Mouse (Mus musculus): Measurements from ENCODE around the gene 4930402F06Rik. TPM values are rescaled to one million over a fixed set of nuclear protein-coding genes. Genes with fewer than 3 reads are reported as not detected.

Gene 4930402F06Rik
- polyA plus RNA-seq, 1 experiment = not detected

DNA sequence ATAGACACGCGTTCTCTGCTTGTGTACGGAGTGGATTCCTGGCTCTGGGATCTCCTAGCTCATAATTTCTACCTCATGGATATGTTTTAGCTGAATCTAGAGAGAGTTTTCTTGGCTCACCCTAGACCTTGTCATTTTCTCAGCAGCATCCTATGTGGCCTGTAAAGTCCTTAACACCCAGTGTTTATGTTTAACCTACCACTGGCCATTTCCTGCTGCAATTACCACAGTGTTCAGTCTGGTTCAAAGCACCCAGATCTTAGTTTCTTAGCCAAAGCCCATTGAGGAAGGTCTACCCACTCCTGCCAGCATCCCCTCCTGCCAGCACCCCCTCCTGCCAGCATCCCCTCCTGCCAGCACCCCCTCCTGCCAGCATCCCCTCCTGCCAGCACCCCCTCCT is 15.8 kb upstream of the 4930402F06Rik start:
- DNase-seq (ENCODE audit: low read depth) = no peak
- TF ChIP-seq CTCF (IDR thresholded peaks at IDR 0.05; ENCODE audit: borderline replicate concordance, extremely low read depth, insufficient read depth, insufficient read length) (no peak), POLR2A (IDR thresholded peaks at IDR 0.05; ENCODE audit: borderline replicate concordance, extremely low read depth, insufficient read depth, insufficient read length, poor library complexity, severe bottlenecking) (no peak)

DNA sequence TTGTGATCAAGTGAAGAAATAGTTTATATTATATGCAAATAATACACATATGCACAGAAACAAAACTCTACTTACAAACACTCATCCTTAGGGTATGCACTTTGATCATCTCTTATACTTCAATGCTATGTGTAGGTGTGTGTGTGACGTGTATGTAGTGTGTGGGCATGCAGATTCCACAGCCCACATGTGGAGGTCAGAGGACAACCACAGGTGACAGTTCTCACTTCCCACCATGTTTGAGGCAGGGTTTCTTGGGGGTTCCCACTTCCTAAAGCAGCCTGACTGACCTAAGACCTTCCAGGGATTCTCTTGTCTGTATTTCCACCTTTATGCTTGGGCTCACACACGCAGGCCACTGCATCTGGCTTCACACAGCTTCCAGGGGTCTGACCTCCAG is 15.3 kb upstream of the 4930402F06Rik start:
- no peak for DNase-seq (ENCODE audit: low read depth)

DNA sequence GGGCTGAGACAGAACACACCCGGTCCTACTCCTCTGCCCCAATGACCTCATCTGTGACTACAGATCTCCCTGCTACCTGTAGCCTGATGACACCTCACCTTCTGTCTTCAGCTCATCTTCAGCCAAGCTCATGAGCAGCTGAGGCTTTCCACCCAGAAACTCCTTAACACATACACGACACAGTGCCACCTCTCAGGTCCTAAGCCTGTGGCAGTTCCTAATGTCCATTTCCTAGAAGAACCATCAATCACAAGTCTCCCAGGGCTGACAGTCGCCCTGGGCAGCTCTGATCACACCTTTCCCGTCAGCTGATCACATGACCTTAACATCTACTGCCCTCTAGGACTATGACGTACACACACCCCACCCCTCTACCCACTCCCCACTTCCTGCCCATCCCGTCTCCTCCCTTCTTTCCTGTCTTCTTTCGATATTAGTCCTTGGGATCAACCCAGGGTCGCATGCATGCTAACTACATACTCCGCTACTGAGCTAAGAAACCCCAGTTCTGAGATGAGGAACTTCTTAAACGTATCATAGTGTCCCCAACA is 14.7 kb upstream of the 4930402F06Rik start:
- TF ChIP-seq CTCF (IDR thresholded peaks at IDR 0.05; ENCODE audit: borderline replicate concordance, extremely low read depth, insufficient read depth, insufficient read length) (no peak), POLR2A (IDR thresholded peaks at IDR 0.05; ENCODE audit: borderline replicate concordance, extremely low read depth, insufficient read depth, insufficient read length, poor library complexity, severe bottlenecking) (no peak)
- DNase-seq (ENCODE audit: low read depth) = no peak

More for the DNA sequence above, 15.3 kb upstream of the 4930402F06Rik start:
- no peak for TF ChIP-seq CTCF (IDR thresholded peaks at IDR 0.05; ENCODE audit: borderline replicate concordance, extremely low read depth, insufficient read depth, insufficient read length)
- TF ChIP-seq POLR2A (IDR thresholded peaks at IDR 0.05; ENCODE audit: borderline replicate concordance, extremely low read depth, insufficient read depth, insufficient read length, poor library complexity, severe bottlenecking) = no peak

DNA sequence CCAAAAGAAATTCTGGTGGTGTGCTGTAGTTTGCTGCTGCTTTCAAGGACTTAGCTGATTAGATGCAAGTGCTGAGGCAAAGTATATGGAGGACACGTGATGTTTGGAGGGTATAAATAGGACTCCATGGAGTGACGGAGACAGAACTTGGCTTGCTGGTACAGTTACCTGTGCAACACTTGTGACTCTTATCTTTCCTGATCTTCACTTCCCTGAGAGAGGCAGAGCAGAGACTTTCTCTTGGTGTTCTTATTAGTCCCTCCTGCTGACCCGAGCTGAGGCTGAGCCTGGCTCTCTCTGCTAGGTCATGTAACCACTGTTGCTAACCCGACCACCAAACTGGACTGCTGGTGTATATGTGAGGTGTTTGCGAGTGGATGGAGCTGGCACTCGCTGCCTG is 12.5 kb upstream of the 4930402F06Rik start:
- no peak for DNase-seq (ENCODE audit: low read depth)
- TF ChIP-seq CTCF (IDR thresholded peaks at IDR 0.05; ENCODE audit: borderline replicate concordance, extremely low read depth, insufficient read depth, insufficient read length) (no peak), POLR2A (IDR thresholded peaks at IDR 0.05; ENCODE audit: borderline replicate concordance, extremely low read depth, insufficient read depth, insufficient read length, poor library complexity, severe bottlenecking) (no peak)

DNA sequence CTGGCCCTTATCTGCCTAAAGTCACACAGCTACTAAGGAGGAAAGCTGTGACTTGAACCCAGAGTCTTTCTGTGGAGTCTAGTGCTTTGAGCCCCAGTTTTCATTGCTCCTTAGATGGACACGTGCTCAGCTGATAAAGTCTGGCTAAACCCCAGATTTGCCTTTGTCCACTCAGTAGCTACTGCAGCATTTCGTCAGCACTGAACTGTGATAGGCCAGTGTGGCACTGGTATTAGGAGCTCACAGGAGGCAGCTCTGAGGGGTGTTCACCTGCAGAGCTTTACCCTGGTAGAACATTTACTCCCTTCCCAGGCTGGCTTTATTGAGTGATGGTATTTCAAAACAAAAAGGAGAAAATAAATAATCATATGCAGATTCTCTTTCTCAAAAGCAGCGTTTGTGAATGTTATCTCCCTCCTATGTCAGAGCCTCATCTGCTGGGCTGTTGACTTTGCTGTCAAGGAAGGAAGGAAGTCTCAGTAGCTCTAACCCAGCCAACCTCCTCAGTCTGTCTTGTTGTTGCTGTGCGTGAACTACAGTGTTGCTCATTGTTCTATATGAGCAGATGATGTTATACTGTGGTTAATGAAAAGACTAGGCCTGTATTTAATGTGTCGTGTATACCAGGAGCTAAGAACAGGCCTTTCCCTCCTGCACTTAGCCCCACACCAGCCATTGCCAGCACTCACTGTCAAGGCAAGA is 11.6 kb upstream of the 4930402F06Rik start:
- TF ChIP-seq POLR2A (IDR thresholded peaks at IDR 0.05; ENCODE audit: borderline replicate concordance, extremely low read depth, insufficient read depth, insufficient read length, poor library complexity, severe bottlenecking) = no peak
- TF ChIP-seq CTCF (IDR thresholded peaks at IDR 0.05; ENCODE audit: borderline replicate concordance, extremely low read depth, insufficient read depth, insufficient read length) = no peak
- no peak for DNase-seq (ENCODE audit: low read depth)

DNA sequence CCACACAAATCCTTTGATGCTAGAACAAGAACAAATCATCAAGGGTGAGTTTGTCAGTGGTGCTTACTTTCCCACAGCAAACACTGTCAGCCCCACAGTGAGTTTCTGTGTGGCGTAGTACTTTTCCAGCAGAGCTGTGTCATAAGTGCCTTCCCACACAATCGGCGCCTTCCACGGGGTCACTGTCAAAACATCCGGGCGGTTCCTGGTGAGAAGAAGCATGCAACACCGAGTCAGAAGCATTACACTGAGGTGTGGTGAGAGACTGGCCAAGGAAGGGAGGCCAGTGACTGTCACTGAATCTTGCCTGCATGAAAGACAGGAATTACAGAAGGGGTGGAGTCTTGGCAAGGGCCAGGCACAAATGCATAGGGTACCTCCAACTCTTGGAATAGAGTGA is 10.9 kb upstream of the 4930402F06Rik start:
- TF ChIP-seq CTCF (IDR thresholded peaks at IDR 0.05; ENCODE audit: borderline replicate concordance, extremely low read depth, insufficient read depth, insufficient read length) (no peak), POLR2A (IDR thresholded peaks at IDR 0.05; ENCODE audit: borderline replicate concordance, extremely low read depth, insufficient read depth, insufficient read length, poor library complexity, severe bottlenecking) (no peak)
- no peak for DNase-seq (ENCODE audit: low read depth)

DNA sequence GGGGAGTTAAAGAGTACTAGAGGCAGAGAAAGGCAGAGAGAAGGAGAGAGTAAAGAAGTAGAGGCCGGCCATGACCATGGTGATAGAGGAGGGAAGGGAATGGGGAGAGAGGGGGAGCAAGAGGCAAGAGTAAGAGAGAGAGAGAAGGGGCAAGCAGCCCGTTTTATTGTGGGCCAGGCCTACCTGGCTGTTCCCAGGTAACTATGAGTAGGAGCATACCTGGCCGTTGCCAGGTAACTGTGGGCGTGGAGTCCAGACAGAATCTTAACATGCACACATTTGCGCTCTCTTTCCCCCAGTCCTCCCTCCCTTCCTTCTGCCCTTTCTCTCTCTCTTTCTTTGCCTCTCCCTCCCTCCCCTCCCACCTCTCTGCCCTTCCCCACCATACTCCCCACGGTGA is 10.3 kb upstream of the 4930402F06Rik start:
- DNase-seq (ENCODE audit: low read depth) = no peak
- no peak for TF ChIP-seq POLR2A (IDR thresholded peaks at IDR 0.05; ENCODE audit: borderline replicate concordance, extremely low read depth, insufficient read depth, insufficient read length, poor library complexity, severe bottlenecking)
- TF ChIP-seq CTCF (IDR thresholded peaks at IDR 0.05; ENCODE audit: borderline replicate concordance, extremely low read depth, insufficient read depth, insufficient read length) = no peak

DNA sequence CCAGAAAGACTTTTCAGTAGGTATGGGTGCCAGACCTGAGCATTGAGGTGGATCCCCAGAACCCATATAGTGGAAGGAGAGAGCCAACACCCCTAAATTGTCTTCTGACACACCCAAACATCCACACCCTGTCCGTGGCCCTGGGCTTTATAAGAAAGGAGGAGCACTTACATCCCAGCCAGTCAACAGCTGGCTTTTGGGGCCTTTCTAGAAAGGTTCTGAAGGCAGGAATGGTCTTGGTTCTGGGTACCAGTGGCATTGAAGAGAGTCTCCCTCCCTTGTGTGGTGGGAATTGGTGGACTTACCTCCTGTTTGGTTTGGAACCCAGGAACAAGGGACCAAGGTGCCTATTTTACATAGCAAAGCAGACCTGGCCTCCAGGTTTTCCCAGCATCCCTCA is 9.6 kb upstream of the 4930402F06Rik start:
- no peak for TF ChIP-seq POLR2A (IDR thresholded peaks at IDR 0.05; ENCODE audit: borderline replicate concordance, extremely low read depth, insufficient read depth, insufficient read length, poor library complexity, severe bottlenecking)
- no peak for DNase-seq (ENCODE audit: low read depth)

DNA sequence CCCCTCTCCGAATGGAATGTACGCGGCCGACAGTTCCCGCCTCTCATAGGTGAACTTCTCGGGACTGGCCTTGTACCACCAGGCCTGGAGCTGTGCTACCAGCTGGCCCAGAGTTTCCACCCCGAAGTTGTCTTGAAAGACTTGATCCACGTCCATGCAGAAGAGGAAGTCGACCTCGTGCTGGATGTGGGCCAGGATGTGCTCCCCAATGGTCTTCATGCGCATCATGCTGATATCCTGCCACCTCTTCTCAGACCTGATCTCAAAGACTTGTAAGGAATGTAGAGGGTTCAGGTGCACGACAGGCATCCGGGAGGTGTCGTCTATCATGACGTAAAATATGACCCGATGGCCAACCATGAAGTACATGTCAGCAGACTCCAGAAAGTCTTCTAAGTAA is 5.4 kb upstream of the 4930402F06Rik start:
- TF ChIP-seq CTCF (IDR thresholded peaks at IDR 0.05; ENCODE audit: borderline replicate concordance, extremely low read depth, insufficient read depth, insufficient read length) (no peak), POLR2A (IDR thresholded peaks at IDR 0.05; ENCODE audit: borderline replicate concordance, extremely low read depth, insufficient read depth, insufficient read length, poor library complexity, severe bottlenecking) (no peak)
- no peak for DNase-seq (ENCODE audit: low read depth)

DNA sequence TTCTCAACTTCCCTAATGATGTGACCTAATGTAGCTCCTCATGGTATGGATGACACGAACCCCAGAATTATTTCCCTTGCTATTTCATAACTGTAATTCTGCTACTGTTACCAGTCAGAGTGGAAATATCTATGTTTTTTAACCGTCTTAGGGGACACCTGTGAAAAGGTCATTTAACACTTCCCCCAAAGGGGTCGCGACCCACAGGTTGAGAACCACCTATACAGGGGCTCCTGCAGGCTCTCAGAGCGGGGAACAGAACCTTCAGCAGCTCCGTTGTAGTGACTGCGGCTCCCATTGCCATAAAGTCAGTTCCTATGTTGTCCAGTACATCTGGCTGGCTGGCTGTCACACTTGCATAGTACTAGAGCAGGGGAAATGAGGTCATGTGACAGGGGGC is 3.8 kb upstream of the 4930402F06Rik start:
- DNase-seq (ENCODE audit: low read depth) = no peak
- TF ChIP-seq CTCF (IDR thresholded peaks at IDR 0.05; ENCODE audit: borderline replicate concordance, extremely low read depth, insufficient read depth, insufficient read length) = no peak
- no peak for TF ChIP-seq POLR2A (IDR thresholded peaks at IDR 0.05; ENCODE audit: borderline replicate concordance, extremely low read depth, insufficient read depth, insufficient read length, poor library complexity, severe bottlenecking)

DNA sequence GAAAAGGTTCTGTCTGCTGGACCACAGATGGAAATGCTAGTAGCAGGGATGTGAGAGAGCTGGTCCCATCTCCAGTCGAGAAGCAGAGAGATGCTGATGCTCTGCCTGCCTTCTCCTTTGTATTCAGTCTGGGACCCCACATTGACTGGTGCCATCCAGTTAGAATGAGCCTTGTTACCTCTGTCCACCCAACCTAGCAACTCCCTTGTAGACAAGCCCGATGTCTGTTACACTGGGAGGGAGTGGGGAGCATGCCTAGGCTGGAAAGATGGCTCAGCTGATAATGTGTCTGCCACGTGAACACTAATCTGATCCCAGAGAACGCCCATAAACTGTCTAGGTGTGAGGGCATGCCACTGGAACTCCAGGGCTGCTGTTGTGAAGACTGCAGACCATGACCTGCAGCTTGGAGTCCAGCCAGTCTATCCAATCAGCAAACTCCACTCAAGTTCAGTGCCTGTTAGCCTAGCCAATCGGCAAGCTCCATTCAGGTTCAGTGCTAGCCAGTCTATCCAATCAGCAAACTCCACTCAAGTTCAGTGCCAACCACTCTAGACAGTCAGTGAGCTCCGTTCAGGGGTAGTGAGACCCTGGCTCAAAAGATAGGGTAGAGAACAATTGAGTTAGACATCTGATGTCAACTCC is 1.3 kb upstream of the 4930402F06Rik start:
- DNase-seq (ENCODE audit: low read depth) = no peak
- TF ChIP-seq POLR2A (IDR thresholded peaks at IDR 0.05; ENCODE audit: borderline replicate concordance, extremely low read depth, insufficient read depth, insufficient read length, poor library complexity, severe bottlenecking) (no peak), CTCF (IDR thresholded peaks at IDR 0.05; ENCODE audit: borderline replicate concordance, extremely low read depth, insufficient read depth, insufficient read length) (no peak)
